Mouse (Mus musculus) layer of hippocampus, adult 18-20 months (tissue): ENCODE results near the gene Sergef. TPM values are rescaled to one million over a fixed set of nuclear protein-coding genes. Genes with fewer than 3 reads are reported as not detected.

Experiments
- DNase-seq, 2 experiments: peaks; one replicate each; pipeline ENCODE4 v3.0.0; 2022; ENCODE audit warnings: low spot score in 2 of 2
- total RNA-seq, 2 experiments: library from RNA; stranded (reverse); gene quantifications; 2 replicates each; pipeline ENCODE4 v1.2.3; 2021

Sergef gene
- total RNA-seq, 2 experiments from 2014 or later: 47.9 to 50.8 TPM

DNA sequence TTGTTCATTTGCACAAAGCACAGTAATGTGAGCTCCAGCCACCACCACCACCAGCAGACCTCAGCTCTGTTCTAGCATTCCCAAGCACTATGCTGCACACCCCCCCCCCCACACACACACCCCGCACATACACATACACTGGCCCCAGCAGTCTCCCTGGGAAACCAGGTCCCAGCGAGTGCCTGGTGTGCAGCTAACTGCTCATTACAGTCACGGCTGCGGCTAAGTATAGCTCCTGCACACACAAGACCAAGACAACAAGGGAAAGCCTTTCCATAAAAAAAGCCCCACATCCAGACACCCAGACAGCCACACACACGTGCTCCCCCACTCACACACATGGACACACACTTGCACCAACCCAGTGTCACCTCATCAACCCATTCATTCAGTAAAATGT, 226.8 kb downstream of the Sergef start:
- DNase-seq: no peak

DNA sequence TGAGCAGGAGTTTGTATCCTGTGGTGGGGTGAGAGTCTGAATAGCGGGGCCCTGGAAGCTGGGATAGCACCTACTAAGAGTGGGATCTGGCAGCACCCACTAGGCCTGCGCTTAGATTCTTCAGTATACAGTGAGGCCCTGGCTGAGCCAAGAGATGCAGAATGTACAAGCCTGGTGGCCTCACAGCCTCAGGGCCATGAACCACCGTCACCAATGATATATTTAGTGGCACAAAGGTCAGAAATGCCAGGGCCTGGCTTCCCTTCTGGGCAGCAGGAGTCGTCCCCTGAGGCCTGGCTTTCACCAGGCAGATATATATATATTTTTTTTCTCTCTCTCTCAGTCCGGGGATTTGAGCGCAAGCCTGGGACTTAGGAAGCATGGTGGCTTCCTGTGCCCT, 228.9 kb downstream of the Sergef start:
- DNase-seq: no peak

DNA sequence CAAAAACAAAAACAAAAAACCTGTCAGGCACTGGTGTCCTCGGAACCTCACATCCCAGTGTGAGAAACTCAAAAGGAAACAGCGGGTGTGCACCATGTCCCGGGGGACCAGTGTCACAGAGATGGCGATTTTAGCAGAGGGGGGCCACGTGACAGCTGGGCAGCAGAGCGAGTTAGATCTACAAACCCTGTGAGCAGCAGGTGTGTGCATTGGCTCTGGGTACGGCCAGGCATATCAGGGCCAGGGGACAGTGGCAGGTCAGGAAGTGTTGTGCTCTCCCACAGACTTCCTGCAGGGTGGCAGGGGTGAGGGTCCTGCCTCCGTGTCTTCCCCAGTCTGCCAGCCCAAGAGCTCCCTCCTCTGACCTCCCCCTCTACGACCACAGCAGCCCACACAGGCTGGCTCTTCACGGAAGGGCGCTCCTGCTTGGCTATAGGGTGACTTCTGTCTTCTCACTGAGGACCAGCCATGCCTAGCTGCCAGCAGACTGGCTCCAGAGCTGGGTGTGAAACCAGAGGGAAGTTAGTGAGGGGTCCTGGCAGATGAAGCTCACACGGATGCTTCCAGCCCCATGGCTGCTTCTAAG, 230.3 kb downstream of the Sergef start:
- no peak for DNase-seq

DNA sequence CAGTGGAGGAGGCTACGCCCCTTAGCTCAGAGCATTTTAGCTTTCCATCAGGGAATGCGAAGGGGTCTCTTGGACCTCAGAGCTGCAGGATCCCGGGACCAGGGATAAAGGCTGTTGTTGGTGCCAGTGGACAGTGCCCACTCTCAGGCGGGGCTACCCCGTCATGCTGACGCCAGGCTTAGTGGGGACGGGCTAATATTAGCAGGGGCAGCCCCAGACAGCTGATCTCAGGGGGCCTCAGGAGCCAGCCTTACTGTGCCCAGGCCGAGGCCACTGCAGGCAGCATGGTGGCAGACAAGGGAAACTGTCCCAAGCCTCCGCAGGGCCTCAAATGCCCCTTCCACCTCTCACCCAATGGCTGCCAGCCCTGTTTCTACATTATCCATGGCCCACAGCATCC, 231.0 kb downstream of the Sergef start:
- no peak for DNase-seq

DNA sequence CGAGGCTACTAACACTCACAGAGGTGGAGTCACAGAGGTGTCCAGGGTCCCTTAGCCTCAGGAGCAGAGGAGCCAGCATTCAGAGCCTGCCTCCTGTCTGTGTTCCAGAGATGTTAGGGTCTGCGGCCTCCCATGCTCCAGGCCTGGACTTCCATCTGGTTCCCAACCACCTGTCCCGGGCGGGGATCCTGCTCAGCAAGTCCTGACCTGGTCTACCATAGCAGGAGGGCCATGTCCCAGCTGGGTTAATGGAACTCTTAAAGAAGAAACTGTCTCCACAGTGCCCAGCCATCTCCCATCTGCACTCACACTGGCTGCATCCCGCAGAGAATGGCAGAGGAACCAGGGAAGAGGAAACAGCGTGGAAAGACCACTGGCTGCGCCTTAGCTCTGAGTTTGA, 234.9 kb downstream of the Sergef start:
- no peak for DNase-seq

DNA sequence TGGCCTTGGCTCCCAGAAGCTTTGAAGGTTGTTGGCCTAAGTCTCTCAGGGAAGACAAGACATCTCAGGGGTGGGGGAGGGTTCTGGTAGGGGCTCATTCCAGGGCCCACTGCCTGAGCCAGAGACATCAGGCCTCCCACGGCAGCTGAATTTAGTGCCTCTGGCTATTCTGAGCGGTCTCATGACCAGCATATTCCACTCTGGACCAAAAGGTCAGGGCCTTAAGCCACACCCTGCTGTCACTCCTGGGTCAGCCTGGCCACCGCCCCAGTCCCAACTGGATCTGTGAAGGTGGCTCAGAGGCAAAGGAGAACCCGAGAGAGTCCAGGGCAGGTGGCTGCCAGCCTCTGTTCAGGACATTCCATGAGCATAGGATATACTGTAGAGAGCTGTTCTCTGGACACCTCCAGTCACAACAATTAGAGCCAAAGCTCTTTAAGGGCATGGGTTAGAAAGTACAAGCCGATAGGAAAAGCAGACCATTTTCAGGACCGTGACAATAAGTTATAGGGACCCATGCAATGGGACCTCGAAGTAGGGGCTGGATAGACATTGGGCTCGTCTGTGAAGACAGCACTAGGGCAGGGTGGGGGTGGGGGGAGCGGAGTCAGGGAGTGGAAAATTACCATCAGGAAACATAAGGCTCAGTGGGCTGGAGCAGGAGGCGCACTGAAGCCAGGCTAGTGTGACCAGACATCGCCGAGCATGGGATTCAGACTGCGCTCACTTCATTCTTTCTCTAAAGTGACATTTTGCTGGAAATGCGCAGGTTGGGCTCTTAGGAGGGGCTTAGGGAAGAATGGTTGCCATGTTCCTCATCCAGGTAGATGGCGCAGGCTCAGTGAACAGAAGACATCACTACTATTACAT, 235.8 kb downstream of the Sergef start:
- DNase-seq: no peak

DNA sequence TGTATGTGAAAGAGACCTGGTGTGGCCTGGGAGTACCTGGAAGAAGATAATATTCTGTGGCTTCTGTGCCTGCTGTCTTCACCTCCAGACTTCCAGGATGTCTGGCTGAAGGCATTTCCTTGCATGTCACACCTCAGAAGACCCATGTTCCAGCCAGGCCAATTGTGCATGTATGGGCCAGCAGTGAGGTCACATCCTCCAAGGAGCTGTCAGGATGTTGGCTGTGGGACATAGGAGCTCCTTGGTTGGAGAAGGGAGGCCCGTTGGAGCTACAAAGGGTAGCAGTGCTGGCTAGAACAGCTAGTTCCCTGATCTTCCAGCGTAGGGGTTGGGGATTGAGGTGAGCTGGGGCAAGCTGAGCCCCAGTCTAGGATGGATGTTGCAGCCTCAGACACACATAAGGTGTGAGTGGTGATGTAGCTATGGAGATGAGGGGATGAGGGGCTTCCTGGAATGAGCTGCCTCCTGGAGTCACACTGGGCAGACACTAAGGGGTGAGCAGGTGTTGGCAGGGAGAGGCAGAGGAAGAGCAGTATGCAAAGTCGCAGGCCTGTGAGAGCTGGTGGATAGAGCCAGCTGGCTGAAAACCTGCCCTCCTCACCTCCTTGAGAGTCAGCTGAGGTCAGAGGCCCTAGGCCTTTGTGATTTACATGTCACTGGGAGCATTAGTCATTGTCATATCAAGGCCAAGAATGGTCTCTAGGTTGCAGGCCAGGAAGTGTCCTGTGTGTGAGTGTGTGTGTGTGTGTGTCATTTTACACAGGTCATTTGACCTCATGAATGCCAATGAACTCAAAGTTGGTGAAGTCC, 238.0 kb downstream of the Sergef start:
- no peak for DNase-seq

DNA sequence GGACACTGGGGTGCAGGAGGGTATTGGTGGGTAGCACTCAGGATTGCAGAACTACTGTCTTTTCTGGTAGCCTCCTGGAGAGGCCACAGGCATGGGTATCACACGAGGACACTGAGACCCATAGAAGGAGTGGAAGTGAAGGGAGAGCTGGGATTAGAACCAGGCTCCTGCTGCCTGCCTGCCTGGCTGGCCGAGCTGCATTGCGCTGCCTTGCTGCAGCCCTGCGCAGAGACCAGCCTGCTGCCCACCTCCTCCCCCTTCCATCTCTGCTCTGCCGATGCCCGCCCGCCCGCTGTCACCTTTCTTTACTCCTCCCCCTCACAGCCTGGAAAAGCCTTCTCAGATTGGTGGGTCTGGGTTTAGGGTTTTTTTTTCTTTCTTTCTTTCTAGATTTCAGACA, 239.3 kb downstream of the Sergef start:
- no peak for DNase-seq

DNA sequence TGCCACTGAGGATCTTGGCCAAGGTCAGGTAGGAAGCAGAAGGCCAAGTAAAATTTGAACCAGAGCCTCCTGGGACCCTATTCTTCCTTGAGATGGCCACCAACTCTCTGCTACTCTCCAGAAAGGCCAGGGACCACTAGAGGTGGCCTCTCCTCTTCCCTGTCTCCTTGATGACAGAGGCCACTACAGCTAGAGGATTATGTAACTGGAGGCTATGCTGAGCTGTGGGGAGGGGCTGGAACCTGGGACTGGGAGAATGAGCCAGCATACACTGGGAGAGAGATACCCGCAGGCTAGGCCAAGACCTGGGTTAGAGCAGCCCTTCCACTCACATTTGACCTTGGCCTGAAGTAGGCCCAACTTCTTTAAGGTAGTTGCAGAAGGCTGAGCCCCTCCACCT, 239.9 kb downstream of the Sergef start:
- no peak for DNase-seq

DNA sequence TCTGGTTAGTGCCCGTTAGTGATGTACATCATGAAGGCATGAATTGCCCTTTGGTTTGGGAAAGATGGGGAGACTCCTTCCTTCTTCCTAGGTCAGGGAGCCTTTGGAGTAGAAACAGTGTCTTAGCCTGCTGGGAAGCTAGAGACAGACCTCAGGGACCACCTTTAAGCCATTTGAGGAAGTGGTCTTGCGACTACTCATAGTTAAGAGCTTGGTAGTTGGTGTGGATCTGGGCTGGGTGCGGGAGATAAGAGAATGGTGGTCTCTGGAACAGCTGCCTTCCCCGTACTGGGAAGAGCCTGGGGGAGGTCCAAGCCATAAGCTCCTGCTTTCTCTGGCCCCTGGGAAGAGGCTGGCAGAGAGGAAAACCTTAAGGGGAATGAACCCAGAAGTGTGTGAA, 241.0 kb downstream of the Sergef start:
- DNase-seq: no peak

DNA sequence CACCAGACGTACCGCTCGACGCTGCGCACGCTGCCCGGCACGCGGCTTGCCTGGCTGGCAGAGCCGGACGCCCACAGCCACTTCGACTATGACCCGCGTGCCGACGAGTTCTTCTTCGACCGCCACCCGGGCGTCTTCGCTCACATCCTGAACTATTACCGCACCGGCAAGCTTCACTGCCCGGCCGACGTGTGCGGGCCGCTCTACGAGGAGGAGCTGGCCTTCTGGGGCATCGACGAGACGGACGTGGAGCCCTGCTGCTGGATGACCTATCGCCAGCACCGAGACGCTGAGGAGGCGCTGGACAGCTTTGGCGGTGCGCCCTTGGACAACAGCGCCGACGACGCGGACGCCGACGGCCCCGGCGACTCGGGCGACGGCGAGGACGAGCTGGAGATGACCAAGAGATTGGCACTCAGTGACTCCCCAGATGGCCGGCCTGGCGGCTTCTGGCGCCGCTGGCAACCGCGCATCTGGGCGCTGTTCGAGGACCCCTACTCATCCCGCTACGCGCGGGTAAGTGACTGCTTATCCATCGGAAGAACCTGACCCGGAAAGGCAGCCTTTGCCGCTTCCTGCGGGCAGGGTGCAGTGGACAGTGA, 241.8 kb downstream of the Sergef start:
- DNase-seq: no peak

DNA sequence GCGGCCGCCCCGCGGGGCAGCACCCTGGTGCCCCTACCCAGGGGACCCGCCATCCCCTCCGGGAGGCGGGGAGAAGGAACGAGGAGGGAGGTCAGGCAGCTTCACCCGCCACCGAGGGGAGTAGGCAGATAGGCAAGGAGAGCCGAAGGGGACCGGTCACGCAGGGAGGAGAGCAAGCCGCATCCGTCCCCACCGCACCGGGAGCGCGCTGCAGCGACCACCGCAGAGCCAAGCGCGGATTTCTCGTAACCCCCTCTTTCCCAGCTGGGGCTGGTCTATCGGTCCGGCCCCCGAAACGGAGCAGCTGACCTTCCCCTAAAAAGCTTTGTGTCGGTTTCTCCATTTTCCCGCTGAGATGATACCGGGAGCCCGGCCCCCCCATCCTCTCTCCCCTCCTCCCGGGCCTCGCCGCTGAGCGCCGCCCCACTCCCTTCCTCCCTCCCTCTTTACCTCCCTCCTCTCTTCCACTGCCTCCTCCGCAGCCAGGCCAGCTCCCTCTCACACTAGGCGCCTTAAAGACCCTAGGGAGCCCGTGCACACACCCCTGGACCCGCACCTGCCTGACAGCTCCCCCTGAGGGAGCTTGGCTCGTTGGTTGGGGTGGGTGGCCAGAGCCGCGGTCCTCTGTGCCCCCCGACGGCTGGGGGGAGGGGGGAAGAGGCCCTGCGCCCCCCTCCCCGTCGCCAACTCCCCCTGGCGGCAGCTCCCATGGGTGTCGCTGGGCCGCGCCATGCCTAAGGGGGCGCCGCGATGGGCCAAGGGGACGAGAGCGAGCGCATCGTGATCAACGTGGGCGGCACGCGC, 242.5 kb downstream of the Sergef start:
- peak; percentile 61 to 74 for DNase-seq

DNA sequence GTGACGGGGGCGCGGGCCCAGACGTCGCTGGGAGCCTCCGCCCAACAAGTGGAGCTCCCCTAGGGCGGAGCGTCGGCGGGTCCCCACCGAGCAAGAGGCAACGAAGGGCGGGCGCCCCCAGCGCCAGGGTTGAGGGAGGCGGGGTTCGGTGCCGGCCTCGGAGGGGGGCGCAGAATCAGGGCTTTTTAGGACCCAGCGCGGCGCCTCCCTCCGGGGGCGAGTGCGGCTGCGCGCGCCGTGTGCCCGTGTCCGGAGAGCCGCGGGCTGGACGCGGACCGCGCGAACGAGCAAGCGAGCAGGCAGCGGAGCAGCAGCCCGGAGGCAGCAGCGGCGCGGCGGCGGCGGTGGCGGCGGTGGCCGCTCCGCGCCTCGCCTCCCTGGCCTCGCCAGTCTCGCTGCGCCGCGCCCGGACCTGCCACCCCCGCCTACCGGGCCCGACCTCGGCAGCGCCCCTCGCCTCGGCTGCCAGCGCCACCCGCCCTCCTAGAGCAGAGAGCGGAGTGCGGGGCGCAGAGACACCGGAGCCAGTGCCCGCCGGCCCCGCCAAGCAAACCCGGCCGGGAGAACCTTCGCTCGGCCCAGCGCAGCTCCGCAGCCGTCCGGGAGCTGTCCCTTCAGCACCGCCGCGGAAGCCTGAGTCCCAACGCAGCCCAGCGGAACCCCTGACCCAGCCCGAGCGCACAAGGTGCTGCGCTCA, 243.2 kb downstream of the Sergef start, which contains the start of gene Kcnc1:
Gene Kcnc1 (plus strand): TSS at position 267 of the 697 bp plus-strand sequence.
- DNase-seq: peak; percentile 45 to 71

DNA sequence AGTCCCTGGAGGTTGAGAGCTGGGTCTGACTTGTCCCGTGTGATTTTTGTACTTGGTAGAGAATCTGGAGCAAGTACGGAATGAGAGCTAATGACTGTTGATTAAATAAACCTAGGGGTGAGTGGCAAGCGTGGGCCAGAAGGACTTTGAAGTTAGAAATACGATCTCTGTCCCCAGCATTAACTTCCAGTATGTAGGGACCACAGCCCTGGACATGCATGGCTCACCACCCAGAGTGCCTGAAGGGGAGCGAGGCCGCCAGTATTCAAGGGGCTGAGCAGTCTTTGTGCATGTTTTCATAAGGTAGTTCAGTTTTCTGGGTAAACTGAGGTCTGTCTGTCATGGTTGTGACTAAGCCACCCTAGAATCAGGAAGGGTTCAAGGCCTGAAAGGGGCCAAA, 244.0 kb downstream of the Sergef start:
- DNase-seq: no peak

DNA sequence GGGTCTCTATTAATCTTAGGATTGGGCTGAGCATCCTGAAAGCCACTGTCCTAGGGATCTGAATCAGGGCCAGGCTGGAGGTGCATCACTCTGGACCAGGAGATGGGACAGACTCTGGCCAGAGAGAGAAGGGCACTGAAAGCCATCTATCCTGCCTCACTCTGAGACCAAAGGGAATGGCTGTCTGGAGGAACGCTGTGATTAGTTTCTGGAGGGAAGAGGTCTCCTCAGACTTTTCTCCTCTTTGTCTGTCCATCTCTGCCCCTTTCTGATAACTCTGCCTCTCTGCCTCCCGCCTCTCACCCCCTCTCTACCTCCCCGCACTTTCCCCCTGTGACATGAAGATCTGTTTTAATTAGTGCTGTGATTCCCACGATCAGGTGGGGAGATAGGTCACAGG, 244.7 kb downstream of the Sergef start:
- no peak for DNase-seq

DNA sequence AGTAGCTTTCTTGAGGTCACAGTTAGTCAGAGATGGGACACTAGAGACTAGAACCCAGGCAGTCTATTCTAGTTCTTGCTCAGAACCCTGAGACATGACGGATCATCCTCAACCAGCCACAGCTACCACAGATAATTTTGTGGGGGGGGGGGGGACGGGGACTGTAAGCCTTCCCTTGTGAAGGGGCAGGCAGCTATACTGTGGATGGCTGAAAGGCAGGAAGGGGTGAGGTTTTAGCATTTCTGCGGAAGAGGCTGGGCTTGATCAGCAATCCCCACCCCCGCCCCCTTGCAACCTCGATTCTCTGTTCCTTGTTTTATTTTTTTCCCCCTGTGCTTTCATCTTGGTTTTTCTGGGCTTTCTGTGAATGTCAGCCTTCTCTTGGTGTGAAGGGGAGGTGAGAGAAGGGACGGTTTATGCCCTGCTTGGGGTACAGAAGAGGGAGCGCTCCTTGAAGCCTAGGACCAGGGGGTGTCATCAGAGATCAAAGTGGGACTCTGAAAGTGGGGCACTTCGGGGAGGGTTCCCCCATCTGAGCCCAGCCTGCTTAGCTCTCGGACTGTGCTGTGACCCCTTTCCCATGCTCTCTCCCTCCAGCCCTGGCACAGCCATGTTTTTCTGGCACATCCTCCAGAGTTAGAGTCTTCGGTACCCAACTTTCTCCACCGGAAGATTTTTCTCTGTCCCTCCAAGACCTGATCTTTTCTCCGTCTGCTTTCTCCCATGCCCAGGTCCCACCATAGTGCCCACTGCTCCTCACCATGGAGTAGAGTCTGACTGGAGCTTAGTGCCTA, 245.7 kb downstream of the Sergef start:
- DNase-seq: no peak
